Mouse (Mus musculus): ENCODE results near the gene Rabl6. TPM values are rescaled to one million over a fixed set of nuclear protein-coding genes. Genes with fewer than 3 reads are reported as not detected.

Rabl6 gene
- polyA plus RNA-seq, 1 experiment = 38.2 TPM

- TF ChIP-seq POLR2A (IDR thresholded peaks at IDR 0.05; ENCODE audit: borderline replicate concordance, control insufficient read depth, low read depth, low read length) (no peak), CTCF (IDR thresholded peaks at IDR 0.05; ENCODE audit: control insufficient read depth, insufficient read depth, low read length) (no peak)
- no peaks in the 10 kb centered on the region; the same call in 1 of the 2 replicates for H3K4me1 ChIP-seq (ENCODE audit: control insufficient read depth, insufficient read depth, low read length)
- 91% methylated on average over 2 of the region's 2 CpGs for WGBS
- no peak overlapping the region for H3K4me3 ChIP-seq (replicated peaks; ENCODE audit: control insufficient read depth, low read depth, low read length)
- peak overlapping the region; percentile 26; the same call in 1 of the 2 replicates for H3K27ac ChIP-seq (ENCODE audit: control insufficient read depth, insufficient read depth, low read depth, low read length, poor library complexity)
Measured at GRCm38 (mm10) chr2:25534866-25535182, 73.5 kb downstream of the Rabl6 start.

- TF ChIP-seq CTCF (IDR thresholded peaks at IDR 0.05; ENCODE audit: control insufficient read depth, insufficient read depth, low read length) (no peak), POLR2A (IDR thresholded peaks at IDR 0.05; ENCODE audit: borderline replicate concordance, control insufficient read depth, low read depth, low read length) (no peak)
- Histone ChIP-seq H3K27ac (ENCODE audit: control insufficient read depth, insufficient read depth, low read depth, low read length, poor library complexity) (peak overlapping the region; percentile 26; the same call in 1 of the 2 replicates), H3K4me1 (ENCODE audit: control insufficient read depth, insufficient read depth, low read length) (no peaks in the 10 kb centered on the region; the same call in 1 of the 2 replicates), H3K4me3 (replicated peaks; ENCODE audit: control insufficient read depth, low read depth, low read length) (no peak overlapping the region)
- WGBS = 56% methylated on average over 3 of the region's 3 CpGs
Measured at GRCm38 (mm10) chr2:25534178-25534865, 74.0 kb downstream of the Rabl6 start.

- no peaks in the 10 kb centered on the region; the same call in 1 of the 2 replicates for H3K4me1 ChIP-seq (ENCODE audit: control insufficient read depth, insufficient read depth, low read length)
- peak overlapping the region; percentile 63 for H3K27ac ChIP-seq (ENCODE audit: control insufficient read depth, insufficient read depth, low read depth, low read length, poor library complexity)
- H3K4me3 ChIP-seq (replicated peaks; ENCODE audit: control insufficient read depth, low read depth, low read length) = no peak overlapping the region
- WGBS = 91% methylated on average over 2 of the region's 2 CpGs
- TF ChIP-seq CTCF (IDR thresholded peaks at IDR 0.05; ENCODE audit: control insufficient read depth, insufficient read depth, low read length) = no peak
- TF ChIP-seq POLR2A (IDR thresholded peaks at IDR 0.05; ENCODE audit: borderline replicate concordance, control insufficient read depth, low read depth, low read length) = no peak
Measured at GRCm38 (mm10) chr2:25533707-25534106, 74.6 kb downstream of the Rabl6 start.

Other genes starting within 250 kb of the Rabl6 start
- gene Uap1l1, start 242.8 kb downstream of the Rabl6 start, polyA plus RNA-seq (2011; ENCODE audit: insufficient read depth, insufficient read length, low replicate concordance, missing spikeins) = 20.1 and 62.6 TPM in 2 replicates
- gene Sapcd2, start 236.2 kb downstream of the Rabl6 start, polyA plus RNA-seq (2011; ENCODE audit: insufficient read depth, insufficient read length, low replicate concordance, missing spikeins) = 13.7 and 27.3 TPM in 2 replicates
- gene Entpd2, start 212.6 kb downstream of the Rabl6 start, polyA plus RNA-seq (2011; ENCODE audit: insufficient read depth, insufficient read length, low replicate concordance, missing spikeins) = 0.54 TPM in 1 of 2 replicates, not detected in the other
- 3.4 and 22.4 TPM in 2 replicates for gene Npdc1, start 209.2 kb downstream of the Rabl6 start, polyA plus RNA-seq (2011; ENCODE audit: insufficient read depth, insufficient read length, low replicate concordance, missing spikeins)
- 3.4 and 17.9 TPM in 2 replicates for gene Fut7, start 185.3 kb downstream of the Rabl6 start, polyA plus RNA-seq (2011; ENCODE audit: insufficient read depth, insufficient read length, low replicate concordance, missing spikeins)
- gene Abca2, start 179.8 kb downstream of the Rabl6 start, polyA plus RNA-seq (2011; ENCODE audit: insufficient read depth, insufficient read length, low replicate concordance, missing spikeins) = 5.0 and 15.0 TPM in 2 replicates
- not detected in 2 replicates for gene Clic3, start 151.7 kb downstream of the Rabl6 start, polyA plus RNA-seq (2011; ENCODE audit: insufficient read depth, insufficient read length, low replicate concordance, missing spikeins)
- gene Paxx, start 147.4 kb downstream of the Rabl6 start, polyA plus RNA-seq (2011; ENCODE audit: insufficient read depth, insufficient read length, low replicate concordance, missing spikeins) = 42.2 and 114 TPM in 2 replicates
- 9.3 TPM in 1 of 2 replicates, not detected in the other for gene Ptgds, start 138.5 kb downstream of the Rabl6 start, polyA plus RNA-seq (2011; ENCODE audit: insufficient read depth, insufficient read length, low replicate concordance, missing spikeins)
- gene Lcn12, start 114.6 kb downstream of the Rabl6 start, polyA plus RNA-seq (2011; ENCODE audit: insufficient read depth, insufficient read length, low replicate concordance, missing spikeins) = not detected in 2 replicates
- gene Fbxw5, start 107.8 kb downstream of the Rabl6 start, polyA plus RNA-seq (2011; ENCODE audit: insufficient read depth, insufficient read length, low replicate concordance, missing spikeins) = 18.5 and 30.4 TPM in 2 replicates
- gene C8g, start 106.8 kb downstream of the Rabl6 start, polyA plus RNA-seq (2011; ENCODE audit: insufficient read depth, insufficient read length, low replicate concordance, missing spikeins) = 1.6 and 6.2 TPM in 2 replicates
- 14.5 and 22.7 TPM in 2 replicates for gene Traf2, start 61.6 kb downstream of the Rabl6 start, polyA plus RNA-seq (2011; ENCODE audit: insufficient read depth, insufficient read length, low replicate concordance, missing spikeins)
- gene Edf1, start 50.7 kb downstream of the Rabl6 start, polyA plus RNA-seq (2011; ENCODE audit: insufficient read depth, insufficient read length, low replicate concordance, missing spikeins) = 46.6 and 73.8 TPM in 2 replicates
- 1.1 and 9.7 TPM in 2 replicates for gene Mamdc4, start 33.7 kb downstream of the Rabl6 start, polyA plus RNA-seq (2011; ENCODE audit: insufficient read depth, insufficient read length, low replicate concordance, missing spikeins)
- gene Phpt1, start 33.3 kb downstream of the Rabl6 start, polyA plus RNA-seq (2011; ENCODE audit: insufficient read depth, insufficient read length, low replicate concordance, missing spikeins) = 12.3 and 16.4 TPM in 2 replicates
- 0.34 and 0.92 TPM in 2 replicates for gene Ajm1, start 26.8 kb downstream of the Rabl6 start, polyA plus RNA-seq (2011; ENCODE audit: insufficient read depth, insufficient read length, low replicate concordance, missing spikeins)
- gene Ccdc183, start 9.2 kb upstream of the Rabl6 start, polyA plus RNA-seq (2011; ENCODE audit: insufficient read depth, insufficient read length, low replicate concordance, missing spikeins) = not detected in 2 replicates
- gene Tmem141, start 13.5 kb upstream of the Rabl6 start, polyA plus RNA-seq (2011; ENCODE audit: insufficient read depth, insufficient read length, low replicate concordance, missing spikeins) = 17.3 and 20.9 TPM in 2 replicates
- gene Fcna, start 19.5 kb upstream of the Rabl6 start, polyA plus RNA-seq (2011; ENCODE audit: insufficient read depth, insufficient read length, low replicate concordance, missing spikeins) = 14.7 and 28.0 TPM in 2 replicates
- gene Lcn8, start 44.6 kb upstream of the Rabl6 start, polyA plus RNA-seq (2011; ENCODE audit: insufficient read depth, insufficient read length, low replicate concordance, missing spikeins) = not detected in 2 replicates
- gene Lcn5, start 49.4 kb upstream of the Rabl6 start, polyA plus RNA-seq (2011; ENCODE audit: insufficient read depth, insufficient read length, low replicate concordance, missing spikeins) = not detected in 2 replicates
- not detected in 2 replicates for gene Lcn6, start 68.3 kb upstream of the Rabl6 start, polyA plus RNA-seq (2011; ENCODE audit: insufficient read depth, insufficient read length, low replicate concordance, missing spikeins)
- gene Lcn10, start 74.2 kb upstream of the Rabl6 start, polyA plus RNA-seq (2011; ENCODE audit: insufficient read depth, insufficient read length, low replicate concordance, missing spikeins) = not detected in 2 replicates
- gene Obp2a, start 91.5 kb upstream of the Rabl6 start, polyA plus RNA-seq (2011; ENCODE audit: insufficient read depth, insufficient read length, low replicate concordance, missing spikeins) = not detected in 2 replicates
- gene Bmyc, start 98.2 kb upstream of the Rabl6 start, polyA plus RNA-seq (2011; ENCODE audit: insufficient read depth, insufficient read length, low replicate concordance, missing spikeins) = 4.1 and 6.7 TPM in 2 replicates
- not detected in 2 replicates for gene Obp2b, start 128.5 kb upstream of the Rabl6 start, polyA plus RNA-seq (2011; ENCODE audit: insufficient read depth, insufficient read length, low replicate concordance, missing spikeins)
- gene Lcn3, start 157.0 kb upstream of the Rabl6 start, polyA plus RNA-seq (2011; ENCODE audit: insufficient read depth, insufficient read length, low replicate concordance, missing spikeins) = not detected in 2 replicates
- not detected in 2 replicates for gene Lcn11, start 168.5 kb upstream of the Rabl6 start, polyA plus RNA-seq (2011; ENCODE audit: insufficient read depth, insufficient read length, low replicate concordance, missing spikeins)
- not detected in 2 replicates for gene Gm13539, start 173.7 kb upstream of the Rabl6 start, polyA plus RNA-seq (2011; ENCODE audit: insufficient read depth, insufficient read length, low replicate concordance, missing spikeins)
- gene Glt6d1, start 207.3 kb upstream of the Rabl6 start, polyA plus RNA-seq (2011; ENCODE audit: insufficient read depth, insufficient read length, low replicate concordance, missing spikeins) = not detected in 2 replicates
- gene Lcn9, start 214.6 kb upstream of the Rabl6 start, polyA plus RNA-seq (2011; ENCODE audit: insufficient read depth, insufficient read length, low replicate concordance, missing spikeins) = not detected in 2 replicates
- not detected in 2 replicates for gene Sohlh1, start 238.7 kb upstream of the Rabl6 start, polyA plus RNA-seq (2011; ENCODE audit: insufficient read depth, insufficient read length, low replicate concordance, missing spikeins)